Mouse (Mus musculus) kidney, postnatal 4 days (tissue): Measurements from ENCODE around the gene Spred2.
A peak's percentile ranks its signal among the peaks of the same experiment; 100 is the strongest.

Source experiments
- DNase-seq, 2 experiments: peaks; one replicate each; pipeline ENCODE4 v3.0.0; 2021; ENCODE audit warnings: mixed read lengths in 2 of 2

Spred2 gene

GRCm38 (mm10) chr11:20064926-20065325, 140.8 kb downstream of the Spred2 start:
- DNase-seq = no peak

- no peak for DNase-seq
Measured at GRCm38 (mm10) chr11:20066106-20066505, 141.9 kb downstream of the Spred2 start.

GRCm38 (mm10) chr11:20067521-20067920, 143.3 kb downstream of the Spred2 start:
- no peak for DNase-seq

- DNase-seq = no peak
Measured at GRCm38 (mm10) chr11:20068346-20069004, 144.3 kb downstream of the Spred2 start.

GRCm38 (mm10) chr11:20072174-20072573, 148.0 kb downstream of the Spred2 start:
- DNase-seq = peak; percentile 8 to 25

- no peak for DNase-seq
Measured at GRCm38 (mm10) chr11:20072826-20073225, 148.7 kb downstream of the Spred2 start.
